Mouse (Mus musculus) G1E-ER4 (cell line): ENCODE results near the gene Dcst1. TPM values are rescaled to one million over a fixed set of nuclear protein-coding genes. Genes with fewer than 3 reads are reported as not detected.

Source experiments
- GATA1 ChIP-seq: IDR thresholded peaks from one replicate; pipeline ENCODE4 v1.8.0; 2012; ENCODE audit warnings: low read length, inconsistent platforms
- polyA plus RNA-seq: library from polyadenylated mRNA; stranded (reverse); fragments of >175 nt; gene quantifications from 2 replicates; pipeline ENCODE4 v1.2.3, GENCODE M21; 2012

Dcst1 gene
- not detected in 2 replicates for polyA plus RNA-seq

DNA sequence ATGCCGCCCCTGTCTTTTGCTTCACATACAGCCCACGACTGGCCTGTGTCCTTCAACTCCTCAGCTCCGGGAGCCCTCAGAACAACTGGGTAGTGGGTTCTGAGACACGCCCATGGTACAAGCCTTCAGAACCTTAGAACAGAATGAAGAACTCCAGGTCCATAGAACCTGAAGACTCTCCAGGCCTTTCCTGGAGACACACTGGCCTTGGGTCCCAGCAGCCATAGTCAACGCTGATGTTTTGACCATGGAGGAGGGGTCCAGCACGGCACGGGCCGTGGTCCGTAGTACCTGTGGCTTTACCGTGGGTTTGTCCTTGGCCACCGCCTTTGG lies at the start of gene Dcst1:
Gene Dcst1, minus strand, starts transcription at position 101 of the 333 bp plus-strand sequence.
- TF ChIP-seq GATA1 = no peak

GRCm38 (mm10) chr3:89411490-89412393 lies 46.7 kb upstream of the Dcst1 start, which contains the start of gene Flad1:
Flad1 (minus strand) TSS chr3:89411870.
- TF ChIP-seq GATA1 = no peak

DNA sequence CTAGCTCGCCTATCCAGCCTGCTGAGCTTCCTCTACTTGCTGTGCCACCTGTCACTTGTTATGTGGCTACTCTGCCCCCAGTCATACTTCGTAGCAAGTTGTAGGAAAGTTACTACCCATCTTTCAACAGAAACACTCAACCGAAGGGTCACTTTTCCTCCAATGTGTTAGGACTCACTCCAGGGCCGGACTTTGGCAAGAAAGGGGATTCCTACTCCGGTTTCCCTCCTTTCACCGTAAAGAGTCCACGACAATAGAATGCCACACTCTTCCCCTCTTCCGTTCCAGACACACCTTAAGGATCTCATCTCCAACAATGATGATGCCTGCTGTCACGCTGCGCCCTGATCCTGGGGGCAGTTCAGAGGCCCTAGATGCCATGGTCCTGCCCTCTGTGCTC lies 45.8 kb upstream of the Dcst1 start:
- no peak for TF ChIP-seq GATA1

- no peak for TF ChIP-seq GATA1
Measured at GRCm38 (mm10) chr3:89409701-89410100, 44.6 kb upstream of the Dcst1 start.

DNA sequence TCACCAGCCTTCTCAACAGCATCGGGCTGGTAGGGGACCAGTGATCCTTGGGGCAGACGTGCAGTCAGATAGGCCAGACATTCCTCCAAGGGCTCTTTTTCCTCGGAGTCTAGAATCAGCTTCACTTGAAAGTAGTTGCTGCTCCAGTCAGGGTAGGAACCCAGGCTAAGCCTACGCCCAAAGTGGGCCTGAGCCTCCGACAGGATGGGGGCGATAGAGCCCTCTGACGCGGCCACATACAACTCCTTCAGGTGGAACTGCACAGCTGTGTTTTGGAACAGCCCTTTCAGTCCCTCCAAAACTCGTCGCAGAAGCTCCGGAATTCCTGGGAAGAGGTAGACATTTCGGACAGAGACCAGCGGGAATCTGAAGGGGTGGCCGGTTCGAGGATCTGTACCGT lies 43.4 kb upstream of the Dcst1 start:
- no peak for TF ChIP-seq GATA1

DNA sequence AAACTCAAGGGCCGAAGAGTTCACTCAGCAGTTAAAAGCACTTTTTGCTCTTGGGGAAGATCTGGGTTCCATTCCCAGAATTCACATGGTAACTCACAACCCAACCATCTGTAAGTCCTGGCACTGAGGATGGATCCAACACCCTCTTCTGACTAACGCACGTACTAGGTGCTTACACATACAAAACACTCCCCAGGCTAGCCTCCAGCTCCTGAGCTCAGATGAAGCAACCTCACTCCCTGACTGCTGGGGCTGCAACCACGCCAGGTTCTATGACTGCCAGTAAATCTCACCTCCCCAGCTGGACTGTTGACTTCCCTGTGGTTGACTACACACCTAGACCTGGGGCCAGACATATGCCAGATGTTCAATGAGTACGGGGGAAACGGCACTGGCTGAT lies 41.8 kb upstream of the Dcst1 start:
- no peak for TF ChIP-seq GATA1

GRCm38 (mm10) chr3:89402693-89403092 lies 37.6 kb upstream of the Dcst1 start, which contains the start of gene Lenep:
Lenep (minus strand) TSS chr3:89402793.
- no peak for TF ChIP-seq GATA1

GRCm38 (mm10) chr3:89401329-89401728 lies 36.3 kb upstream of the Dcst1 start:
- TF ChIP-seq GATA1 = no peak

DNA sequence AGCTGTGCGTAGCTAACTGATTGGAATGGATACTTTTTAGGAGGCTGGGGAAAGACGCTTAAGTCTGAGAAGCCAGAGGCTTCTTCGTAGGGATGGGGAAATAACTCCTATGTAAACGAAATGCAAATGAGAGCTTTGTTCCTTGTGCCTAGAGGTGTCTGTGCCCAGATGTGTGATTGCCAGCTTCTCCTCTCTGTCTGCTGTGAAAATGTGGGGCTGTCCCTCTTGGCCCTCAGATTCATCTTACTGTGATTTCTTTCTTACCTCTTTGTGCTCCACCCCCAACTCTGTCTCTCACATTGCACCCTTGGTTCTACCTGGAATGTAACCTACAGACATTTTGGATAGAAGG lies 31.6 kb upstream of the Dcst1 start:
- TF ChIP-seq GATA1 = no peak

DNA sequence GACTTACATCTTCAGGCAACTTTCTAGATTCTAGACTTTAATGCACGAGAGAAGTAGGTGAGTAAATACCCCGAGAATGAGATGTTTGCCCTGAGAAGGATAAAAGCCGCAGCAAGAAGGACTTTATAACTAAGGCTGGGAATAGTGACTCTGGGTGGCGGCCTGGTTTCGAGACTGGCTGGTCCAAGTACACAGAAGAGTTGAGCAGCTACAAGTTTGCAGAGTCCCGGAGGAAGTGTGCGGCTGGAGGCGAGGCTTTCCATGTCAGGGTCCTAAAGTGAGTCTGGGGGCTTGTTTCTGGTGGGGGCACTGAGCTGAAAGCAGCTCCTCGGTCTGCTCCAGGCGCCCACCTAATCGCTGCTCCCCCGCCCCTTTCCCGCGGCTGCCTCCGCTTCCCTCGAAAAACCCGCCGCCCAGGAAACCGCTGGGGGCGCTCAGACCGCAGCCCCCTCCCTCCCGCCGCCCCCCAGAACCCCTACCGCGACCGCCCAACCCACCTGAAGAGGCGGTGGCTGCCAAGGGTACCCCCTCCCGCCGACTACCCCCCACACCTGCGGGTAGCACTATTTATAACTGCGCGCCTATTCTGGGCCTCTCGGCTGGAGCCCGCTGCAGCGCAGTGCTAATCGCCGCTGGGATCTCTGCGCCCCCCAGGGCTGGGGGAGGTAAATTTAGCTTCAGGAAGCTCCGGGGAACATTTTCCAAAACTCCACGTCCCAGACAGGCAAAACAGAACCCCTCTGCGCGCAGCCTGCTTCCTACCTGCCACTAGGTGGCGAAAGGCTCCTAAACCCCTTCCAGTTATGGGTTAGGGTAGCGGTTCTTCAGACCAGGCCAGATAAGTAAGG lies 31.0 kb upstream of the Dcst1 start:
- no peak for TF ChIP-seq GATA1

GRCm38 (mm10) chr3:89395419-89395805 lies 30.4 kb upstream of the Dcst1 start:
- no peak for TF ChIP-seq GATA1

DNA sequence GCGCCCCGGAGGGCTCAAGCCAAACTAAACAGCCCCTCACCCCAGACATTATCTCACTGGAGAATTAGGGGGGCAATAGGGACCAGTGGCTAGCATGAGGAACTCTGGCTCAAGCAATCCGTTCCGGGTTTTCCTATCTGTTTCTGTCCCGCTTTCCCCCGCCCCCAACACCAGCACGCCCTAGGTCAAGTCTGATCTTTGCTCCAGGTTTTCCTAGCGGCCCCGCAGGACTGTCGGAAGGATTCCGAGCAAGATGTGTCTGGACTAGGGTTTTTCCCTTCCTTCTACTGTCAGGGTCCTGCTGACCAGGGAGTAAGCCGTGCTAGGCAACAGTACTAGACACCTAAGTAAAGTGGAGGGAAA lies 29.8 kb upstream of the Dcst1 start:
- no peak for TF ChIP-seq GATA1

DNA sequence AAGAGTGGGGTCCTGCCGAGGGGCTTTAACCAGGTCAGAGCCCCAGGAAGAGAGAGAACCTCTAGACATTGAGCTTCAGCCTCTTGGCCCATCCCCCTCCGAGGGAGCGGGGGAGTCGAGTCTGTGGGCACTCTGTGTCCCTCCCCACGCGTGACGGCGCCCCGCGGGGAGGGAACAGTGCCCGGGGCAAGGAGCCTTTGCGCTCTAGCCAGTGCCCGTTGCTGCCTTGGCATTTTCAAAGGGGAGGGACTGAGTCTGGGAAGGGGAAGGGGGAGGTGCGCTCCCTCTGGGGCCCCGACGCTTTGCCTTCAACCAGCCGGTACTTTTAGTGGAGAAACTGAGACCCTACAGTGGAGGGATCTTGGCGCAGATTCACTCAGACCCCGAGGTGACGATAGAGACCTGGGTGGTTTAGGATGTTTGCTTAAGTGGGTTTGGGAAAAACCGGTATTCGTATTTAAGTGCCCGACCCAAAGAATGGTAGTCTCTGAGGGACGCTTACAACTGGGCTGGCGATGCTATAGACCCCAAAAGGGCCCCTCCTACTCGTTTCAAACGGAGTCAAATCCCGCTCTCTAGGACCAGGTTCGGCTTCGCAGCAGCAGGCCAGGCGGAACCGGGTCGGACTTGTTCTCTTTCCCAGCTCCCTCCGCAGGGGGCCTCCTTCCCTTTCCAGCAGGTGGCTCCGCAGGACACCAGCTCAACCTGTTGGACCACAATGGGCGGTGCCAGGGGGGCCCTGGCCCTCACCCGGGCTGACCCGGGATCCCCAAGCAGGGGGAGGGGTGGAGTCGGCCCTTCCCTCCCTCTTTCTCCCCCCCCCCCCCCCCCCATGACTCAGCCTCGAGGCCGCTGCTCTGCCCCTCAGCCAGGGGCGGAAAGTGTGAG lies 29.2 kb upstream of the Dcst1 start, which contains the start of gene Zbtb7b:
Gene Zbtb7b, minus strand, starts transcription at position 771 of the 888 bp plus-strand sequence.
- no peak for TF ChIP-seq GATA1

DNA sequence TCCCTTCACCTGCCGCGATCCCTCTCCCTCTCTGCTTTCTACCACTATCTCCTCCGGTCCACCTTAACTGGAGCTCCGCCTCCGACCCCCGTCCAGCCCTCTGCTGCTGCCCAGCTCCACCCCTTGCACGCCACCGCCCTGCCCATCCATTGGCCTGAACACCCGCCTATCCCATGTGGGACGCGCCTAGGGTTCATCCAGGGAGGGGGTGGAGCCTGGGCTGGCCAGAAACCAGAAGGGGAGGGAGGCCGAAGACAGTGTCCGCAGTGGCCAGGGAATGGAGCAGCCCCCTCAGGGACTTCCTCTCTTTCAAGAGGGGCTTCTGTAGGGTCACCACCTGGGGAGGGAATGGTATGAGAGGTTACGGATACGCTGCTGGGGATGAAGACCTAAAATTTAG lies 28.6 kb upstream of the Dcst1 start:
- no peak for TF ChIP-seq GATA1

DNA sequence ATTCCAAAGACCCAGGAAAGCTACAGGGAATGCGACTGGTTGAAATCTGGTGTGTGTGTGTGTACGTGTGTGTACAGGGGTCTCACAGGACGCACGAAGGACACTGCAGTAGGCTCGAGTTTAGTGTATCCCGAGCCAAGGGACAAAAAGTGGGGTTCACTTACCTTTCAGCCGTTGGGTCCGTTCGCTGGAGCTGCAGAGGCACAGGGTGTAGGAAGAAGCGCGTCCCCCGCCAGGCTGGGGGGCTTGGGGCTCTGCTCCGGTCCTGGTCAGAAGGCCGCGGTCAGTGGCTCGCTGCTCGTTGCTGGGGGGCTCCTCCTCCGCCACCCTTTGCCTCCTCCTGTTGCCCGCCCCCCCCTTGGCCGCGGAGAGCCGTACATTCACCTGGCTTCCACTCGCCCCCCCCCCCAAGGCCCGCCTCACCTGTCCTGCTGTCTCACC lies 27.8 kb upstream of the Dcst1 start:
- no peak for TF ChIP-seq GATA1
